Mouse (Mus musculus) stomach, embryonic 16.5 days (tissue): Measurements from ENCODE around the gene Gm39566. TPM values are rescaled to one million over a fixed set of nuclear protein-coding genes. Genes with fewer than 3 reads are reported as not detected.
A peak's percentile ranks its signal among the peaks of the same experiment; 100 is the strongest.

Source experiments
- ATAC-seq: fragments of 200-750 bp; cut with Nextera tagmentation; 2 replicates; pipeline ENCODE4 v1.8.0; 2017; ENCODE audit warnings: moderate number of reproducible peaks, moderate TSS enrichment; ENCODE audit not compliant: insufficient read depth, low FRiP score
- H3K27ac ChIP-seq: fragments of 300-500 bp; sonication (generic); 2 replicates; pipeline ENCODE4 v1.5.1; 2014; ENCODE audit warnings: low read length
- H3K27me3 ChIP-seq: fragments of 300-500 bp; sonication (generic); 2 replicates; pipeline ENCODE4 v1.6.1; 2014; ENCODE audit warnings: low read length, control low read depth, mixed read lengths; ENCODE audit not compliant: control insufficient read depth, insufficient read depth
- H3K36me3 ChIP-seq: fragments of 300-500 bp; sonication (generic); 2 replicates; pipeline ENCODE4 v1.6.1; 2014; ENCODE audit warnings: low read length; ENCODE audit not compliant: control insufficient read depth, insufficient read depth
- H3K4me1 ChIP-seq: fragments of 300-500 bp; sonication (generic); 2 replicates; pipeline ENCODE4 v1.6.1; 2014; ENCODE audit warnings: low read length, control low read depth, mixed read lengths; ENCODE audit not compliant: control insufficient read depth, insufficient read depth
- H3K4me2 ChIP-seq: fragments of 300-500 bp; sonication (generic); 2 replicates; pipeline ENCODE4 v1.6.1; 2014; ENCODE audit warnings: low read depth, low read length, mixed read lengths
- H3K4me3 ChIP-seq: fragments of 300-500 bp; sonication (generic); replicated peaks from 2 replicates; pipeline ENCODE4 v1.5.1; 2014; ENCODE audit warnings: mild to moderate bottlenecking, low read length
- H3K9ac ChIP-seq: fragments of 300-500 bp; sonication (generic); 2 replicates; pipeline ENCODE4 v1.6.1; 2014; ENCODE audit warnings: low read length
- H3K9me3 ChIP-seq: fragments of 300-500 bp; sonication (generic); replicated peaks from 2 replicates; pipeline ENCODE4 v1.6.1; 2016; ENCODE audit warnings: low read length, control low read depth; ENCODE audit not compliant: control insufficient read depth
- WGBS: fragments of 180-500 bp; shearing (Covaris S2); extraction: QIAGEN DNeasy Blood & Tissue Kit; methylation state at CpG from one replicate; pipeline ENCODE4 v1.1.7; 2014; 5-methylcytosine and 5-hydroxymethylcytosine counted together
- polyA plus RNA-seq: library from polyadenylated mRNA; unstranded; fragments of >200 nt; fragmentation: Nextera tagmentation; extraction: Ambion mirVana; gene quantifications from 2 replicates; pipeline ENCODE4 v1.2.1, GENCODE M21; 2015

The Gm39566 gene
- polyA plus RNA-seq, 1 experiment from 2014 or later = 0.03 TPM

- Histone ChIP-seq H3K4me2 (no peak overlapping the region), H3K27ac (no peak overlapping the region), H3K9ac (no peak overlapping the region), H3K4me3 (no peak overlapping the region), H3K27me3 (no peaks in the 10 kb centered on the region), H3K36me3 (no peaks in the 10 kb centered on the region), H3K4me1 (no peaks in the 10 kb centered on the region), H3K9me3 (no peaks in the 10 kb centered on the region)
- no peak for ATAC-seq
- 69% methylated on average over 5 of the region's 5 CpGs for WGBS
Observed at GRCm38 (mm10) chr11:69793429-69793828, 21.7 kb downstream of the Gm39566 start.

DNA sequence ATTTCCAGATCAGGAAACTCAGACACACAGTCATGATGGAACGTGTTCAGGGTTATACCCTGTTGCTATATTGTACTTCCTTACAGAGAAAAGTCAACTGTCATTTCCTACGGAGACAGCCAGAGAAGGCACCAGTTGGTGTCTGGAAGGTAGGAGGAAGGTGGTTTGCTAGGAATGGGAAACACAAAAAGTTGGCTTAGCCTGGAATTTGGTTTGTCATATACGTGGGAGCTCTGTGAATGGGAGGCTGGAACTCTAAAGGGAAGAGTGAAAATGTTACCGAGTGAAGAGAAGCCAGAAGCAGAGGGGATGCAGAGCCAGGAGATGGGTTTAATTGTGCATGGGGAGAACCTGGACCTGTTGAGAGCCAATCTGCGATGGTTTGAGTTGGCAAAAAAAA, 23.7 kb downstream of the Gm39566 start:
- Histone ChIP-seq H3K9ac (no peak overlapping the region), H3K9me3 (no peaks in the 10 kb centered on the region), H3K4me1 (no peaks in the 10 kb centered on the region), H3K4me3 (no peak overlapping the region), H3K27ac (no peak overlapping the region), H3K4me2 (no peak overlapping the region), H3K36me3 (no peaks in the 10 kb centered on the region), H3K27me3 (no peaks in the 10 kb centered on the region)
- no peak for ATAC-seq
- 69% methylated on average over 5 of the region's 5 CpGs for WGBS

DNA sequence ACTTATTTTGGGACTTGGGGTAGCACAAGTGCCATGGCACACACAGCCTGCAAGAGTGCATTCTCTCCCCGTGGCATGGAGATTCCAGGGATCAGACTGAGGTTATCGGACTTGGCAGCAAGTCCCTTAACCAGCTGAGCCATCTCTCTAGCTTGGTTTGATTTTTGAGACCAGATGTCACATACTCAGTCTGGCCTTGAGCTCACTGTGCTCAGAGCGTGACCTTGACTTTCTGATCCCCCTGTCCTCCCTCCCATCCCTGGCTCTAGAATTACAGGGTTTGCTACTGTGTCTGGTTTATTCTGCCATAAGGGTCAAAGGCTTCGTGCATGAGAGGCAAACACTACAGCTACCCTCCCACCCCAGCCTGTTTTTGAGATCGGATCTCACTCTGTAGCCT, 25.7 kb downstream of the Gm39566 start:
- Histone ChIP-seq H3K36me3 (no peaks in the 10 kb centered on the region), H3K9ac (no peak overlapping the region), H3K4me2 (no peak overlapping the region), H3K9me3 (no peaks in the 10 kb centered on the region), H3K4me1 (0 out of 2 replicates have a peak, but pooled peaks cover 4% of the 10 kb centered on the region), H3K4me3 (no peak overlapping the region), H3K27ac (no peak overlapping the region), H3K27me3 (no peaks in the 10 kb centered on the region)
- 58% methylated on average over 5 of the region's 5 CpGs for WGBS
- no peak for ATAC-seq

DNA sequence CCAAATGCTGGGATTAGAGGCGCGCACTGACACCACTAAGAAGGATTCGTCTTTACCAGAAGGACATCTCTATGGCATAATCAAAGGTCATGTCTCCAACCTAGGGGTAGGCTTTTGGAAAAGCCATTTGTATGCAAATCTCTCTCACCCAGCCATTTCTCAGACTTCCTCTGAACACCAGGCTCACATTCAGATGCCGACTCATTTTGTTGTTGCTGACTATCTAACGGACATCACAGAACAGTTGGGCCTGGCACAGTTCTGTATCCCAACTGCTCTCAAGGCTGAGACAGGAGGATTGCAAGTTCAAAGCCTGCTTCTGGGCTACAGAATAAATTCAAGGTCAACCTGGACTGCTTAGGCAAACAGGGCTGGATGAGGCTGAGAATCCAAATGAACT, 27.8 kb downstream of the Gm39566 start:
- no peak for ATAC-seq
- 89% methylated on average over 5 of the region's 5 CpGs for WGBS
- Histone ChIP-seq H3K4me3 (no peak overlapping the region), H3K4me1 (0 out of 2 replicates have a peak, but pooled peaks cover 4% of the 10 kb centered on the region), H3K4me2 (no peak overlapping the region), H3K9me3 (no peaks in the 10 kb centered on the region), H3K27me3 (no peaks in the 10 kb centered on the region), H3K27ac (no peak overlapping the region), H3K36me3 (no peaks in the 10 kb centered on the region), H3K9ac (no peak overlapping the region)

- Histone ChIP-seq H3K9me3 (no peaks in the 10 kb centered on the region), H3K4me2 (peak overlapping the region; percentile 53), H3K9ac (peak overlapping the region; percentile 54; the same call in 1 of the 2 replicates), H3K27ac (peak overlapping the region; percentile 43; the same call in 1 of the 2 replicates), H3K27me3 (no peaks in the 10 kb centered on the region), H3K4me3 (peak overlapping the region; percentile 35), H3K4me1 (0 out of 2 replicates have a peak, but pooled peaks cover 4% of the 10 kb centered on the region), H3K36me3 (no peaks in the 10 kb centered on the region)
- peak; percentile 59 for ATAC-seq
- WGBS = 26% methylated on average over 15 of the region's 15 CpGs
Observed at GRCm38 (mm10) chr11:69784793-69785272, 30.3 kb downstream of the Gm39566 start.

GRCm38 (mm10) chr11:69781828-69782227, 33.3 kb downstream of the Gm39566 start:
- H3K4me1 ChIP-seq = 0 out of 2 replicates have a peak, but pooled peaks cover 4% of the 10 kb centered on the region
- H3K9me3 ChIP-seq = no peaks in the 10 kb centered on the region
- no peaks in the 10 kb centered on the region for H3K36me3 ChIP-seq
- H3K9ac ChIP-seq = no peak overlapping the region
- H3K4me3 ChIP-seq = no peak overlapping the region
- 28% methylated on average over 4 of the region's 4 CpGs for WGBS
- H3K27me3 ChIP-seq = no peaks in the 10 kb centered on the region
- no peak overlapping the region for H3K4me2 ChIP-seq
- no peak for ATAC-seq
- H3K27ac ChIP-seq = no peak overlapping the region

GRCm38 (mm10) chr11:69778985-69779384, 36.1 kb downstream of the Gm39566 start:
- Histone ChIP-seq H3K36me3 (no peaks in the 10 kb centered on the region), H3K27ac (no peak overlapping the region), H3K4me2 (no peak overlapping the region), H3K4me3 (no peak overlapping the region), H3K27me3 (no peaks in the 10 kb centered on the region), H3K4me1 (no peaks in the 10 kb centered on the region), H3K9ac (no peak overlapping the region), H3K9me3 (no peaks in the 10 kb centered on the region)
- WGBS = 56% methylated on average over 7 of the region's 7 CpGs
- no peak for ATAC-seq

GRCm38 (mm10) chr11:69778258-69778982, 36.7 kb downstream of the Gm39566 start:
- H3K36me3 ChIP-seq = no peaks in the 10 kb centered on the region
- no peaks in the 10 kb centered on the region for H3K9me3 ChIP-seq
- WGBS = 67% methylated on average over 23 of the region's 23 CpGs
- ATAC-seq = no peak
- no peaks in the 10 kb centered on the region for H3K27me3 ChIP-seq
- H3K27ac ChIP-seq = no peak overlapping the region
- H3K4me3 ChIP-seq = no peak overlapping the region
- H3K4me2 ChIP-seq = no peak overlapping the region
- no peaks in the 10 kb centered on the region for H3K4me1 ChIP-seq
- no peak overlapping the region for H3K9ac ChIP-seq

- Histone ChIP-seq H3K4me2 (no peak overlapping the region), H3K9me3 (no peaks in the 10 kb centered on the region), H3K4me3 (no peak overlapping the region), H3K36me3 (no peaks in the 10 kb centered on the region), H3K27ac (no peak overlapping the region), H3K4me1 (no peaks in the 10 kb centered on the region), H3K27me3 (no peaks in the 10 kb centered on the region), H3K9ac (no peak overlapping the region)
- ATAC-seq = peak; percentile 5; the same call in 1 of the 2 replicates
- WGBS = 65% methylated on average over 26 of the region's 26 CpGs
Observed at GRCm38 (mm10) chr11:69777504-69778257, 37.4 kb downstream of the Gm39566 start.
